Mouse (Mus musculus) embryonic stem cell, embryonic (primary cell): ENCODE data around the gene Anxa3.

Source experiments
- CTCF ChIA-PET, 4 experiments: fragments of 300-600 bp in 2 of 4; fragments of 350-600 bp in 2 of 4; sonication (Branson Sonifier 250); formaldehyde crosslinking; loops; one replicate each; lab custom pipeline; 2022; ENCODE audit warnings: inconsistent platforms in 2 of 4; lab: Charles Lee
- POLR2A ChIA-PET, 4 experiments: fragments of 300-600 bp in 2 of 4; fragments of 350-600 bp in 2 of 4; sonication (Branson Sonifier 250); formaldehyde crosslinking; loops; one replicate each; lab custom pipeline; 2022; ENCODE audit warnings: antibody characterized with exemption in 4 of 4, inconsistent platforms in 1 of 4; lab: Charles Lee

The Anxa3 gene

GRCm38 (mm10) chr5:96890367-96890766 lies 97.2 kb downstream of the Anxa3 start:
- ChIA-PET CTCF (no interaction called here), POLR2A (no interaction called here)
